Mouse (Mus musculus) neutrophil, adult 83 days (primary cell): ENCODE results near the gene Snx29. TPM values are rescaled to one million over a fixed set of nuclear protein-coding genes. Genes with fewer than 3 reads are reported as not detected.

ENCODE experiments used
- total RNA-seq, 2 experiments: library from RNA; stranded (reverse); gene quantifications; one replicate each; pipeline ENCODE4 v1.2.4; 2023

Gene Snx29
- total RNA-seq: 10 to 100 TPM; 21.9 to 30.8 TPM

GRCm38 (mm10) chr16:11322409-11323323 is at the start of gene Snx29:
Snx29 (plus strand) TSS chr16:11322908.

GRCm38 (mm10) chr16:11313512-11313911 is 9.2 kb upstream of the Snx29 start, which contains the start of gene Tnfrsf17:
Tnfrsf17 (plus strand) TSS chr16:11313812.

Other genes starting within 250 kb of the Snx29 start
- gene Txndc11, start 188.3 kb upstream of the Snx29 start, total RNA-seq: 10 to 100 TPM; 23.3 to 27.8 TPM
- 100 to 1,000 TPM; 178 to 190 TPM for gene Zc3h7a, start 146.5 kb upstream of the Snx29 start, total RNA-seq
- 10 to 100 TPM; 25.1 to 30.3 TPM for gene Rsl1d1, start 119.6 kb upstream of the Snx29 start, total RNA-seq
- gene Gspt1, start 68.6 kb upstream of the Snx29 start, total RNA-seq: 10 to 100 TPM; 35.8 to 40.5 TPM
- gene Tnfrsf17, start 9.1 kb upstream of the Snx29 start, total RNA-seq: under 1 TPM in 1 of 2 experiments, not detected in 1; 0.53 TPM